Mouse (Mus musculus): ENCODE measurements around the gene Ttll9.

Gene Ttll9

GRCm38 (mm10) chr2:152941776-152942175 is 20.5 kb upstream of the Ttll9 start:
- no peak for DNase-seq (ENCODE audit: low spot score in 2 of 2)

DNA sequence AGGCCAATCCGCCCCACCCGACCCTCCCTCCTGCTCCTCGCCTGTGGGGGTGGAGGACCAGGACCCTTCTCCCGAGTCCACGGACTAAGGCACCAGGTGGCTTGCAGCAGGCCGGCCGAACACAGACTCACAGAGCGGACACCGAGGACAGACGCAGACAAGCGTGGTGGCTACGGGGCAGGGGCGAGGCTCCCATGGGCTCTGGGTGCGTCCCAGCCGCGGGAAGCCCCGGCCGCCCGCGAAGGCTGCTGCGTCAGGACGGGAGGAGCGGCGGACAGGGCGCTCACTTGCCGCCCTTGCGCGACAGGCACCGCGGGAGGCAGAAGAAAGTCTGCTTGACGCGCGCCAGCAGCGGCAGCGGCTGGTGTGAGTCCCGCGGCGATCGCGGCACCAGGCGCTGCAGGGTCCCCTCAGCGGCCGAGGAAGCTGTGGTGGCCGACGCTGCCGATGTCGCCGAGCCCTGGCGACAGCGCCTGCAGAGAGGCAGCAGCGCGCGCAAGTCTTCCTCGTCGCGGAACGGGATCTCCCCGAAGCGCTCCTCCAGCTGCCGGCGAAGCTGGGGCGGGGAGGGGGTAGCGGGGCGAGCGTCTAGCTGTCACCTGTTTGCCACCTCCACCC is 19.3 kb upstream of the Ttll9 start:
- no peak for DNase-seq (ENCODE audit: low spot score in 2 of 2)

DNA sequence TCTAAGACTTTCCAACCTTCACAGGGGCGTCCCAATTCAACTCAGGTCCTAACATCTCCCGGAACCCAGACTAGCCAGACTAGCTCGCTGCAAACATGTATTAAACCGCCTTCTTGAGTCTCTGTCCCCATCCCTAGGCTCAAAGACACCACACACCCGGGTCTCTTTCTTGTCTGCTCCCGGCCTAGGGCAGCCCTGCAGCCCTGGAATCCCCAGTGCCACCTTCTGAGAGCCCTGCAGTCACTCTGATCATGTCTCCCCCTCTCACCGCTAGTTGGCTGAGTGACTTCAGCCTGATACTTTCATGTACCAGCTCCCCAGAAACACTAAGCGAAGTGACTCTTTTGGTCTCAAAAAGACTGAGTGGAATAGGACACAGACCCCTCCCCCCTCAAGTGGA is 18.7 kb upstream of the Ttll9 start:
- no peak for DNase-seq (ENCODE audit: low spot score in 2 of 2)

GRCm38 (mm10) chr2:152944013-152944412 is 18.3 kb upstream of the Ttll9 start:
- no peak for DNase-seq (ENCODE audit: low spot score in 2 of 2)

GRCm38 (mm10) chr2:152947098-152947497 is 15.2 kb upstream of the Ttll9 start:
- DNase-seq (ENCODE audit: low spot score in 2 of 2), result no peak

GRCm38 (mm10) chr2:152948438-152949020 is 13.8 kb upstream of the Ttll9 start:
- DNase-seq (ENCODE audit: low spot score in 2 of 2), result no peak

GRCm38 (mm10) chr2:152950358-152951064 is 11.8 kb upstream of the Ttll9 start:
- DNase-seq (ENCODE audit: low spot score in 2 of 2), result no peak

GRCm38 (mm10) chr2:152951065-152951849 is 11.0 kb upstream of the Ttll9 start, which contains the start of gene Dusp15:
TSS of gene Dusp15 (minus strand) at chr2:152951698.
- no peak for DNase-seq (ENCODE audit: low spot score in 2 of 2)

- no peak for DNase-seq (ENCODE audit: low spot score in 2 of 2)
These were observed 10.2 kb upstream of the Ttll9 start for GRCm38 (mm10) chr2:152951850-152952720.

DNA sequence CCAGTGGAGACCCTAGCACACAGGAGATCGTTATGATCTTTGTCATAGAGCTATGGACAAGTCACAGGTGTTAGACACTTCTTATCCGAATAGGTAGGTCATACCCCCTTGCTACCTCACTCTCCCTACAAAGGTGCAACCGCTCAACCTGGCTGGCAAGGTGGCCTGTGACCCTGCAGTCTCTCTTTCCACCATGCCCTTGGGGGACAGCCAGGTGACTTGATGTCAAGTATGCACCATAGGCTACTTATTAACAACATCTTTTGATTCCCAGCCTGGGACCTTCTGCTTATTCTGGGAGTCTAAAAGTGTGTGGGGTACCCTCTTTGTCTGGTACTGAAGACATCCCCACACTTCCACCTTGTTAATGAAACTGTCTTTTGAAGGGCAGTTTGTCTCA is 4.2 kb upstream of the Ttll9 start:
- DNase-seq (ENCODE audit: low spot score in 2 of 2), result no peak

DNA sequence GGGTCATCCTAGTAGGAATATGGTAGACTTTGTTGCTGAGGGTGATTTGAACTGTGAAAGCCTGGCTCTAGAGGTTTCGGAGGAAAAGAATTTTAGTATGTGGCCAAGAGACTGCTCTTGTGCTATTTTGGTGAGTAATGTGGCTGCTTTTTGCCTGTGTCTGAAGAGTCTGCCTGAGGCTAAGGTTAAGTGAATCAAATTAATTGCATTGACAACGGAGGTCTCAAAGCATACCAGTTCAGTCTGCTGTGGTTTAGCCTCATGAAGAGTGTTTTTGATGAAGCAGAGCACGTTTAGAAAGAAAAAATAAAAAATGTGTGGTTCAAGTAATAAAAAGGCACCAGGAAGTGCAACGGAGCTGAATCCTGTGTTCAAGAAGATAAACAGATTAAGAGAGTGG is 3.3 kb downstream of the Ttll9 start:
- no peak for DNase-seq (ENCODE audit: low spot score in 2 of 2)

DNA sequence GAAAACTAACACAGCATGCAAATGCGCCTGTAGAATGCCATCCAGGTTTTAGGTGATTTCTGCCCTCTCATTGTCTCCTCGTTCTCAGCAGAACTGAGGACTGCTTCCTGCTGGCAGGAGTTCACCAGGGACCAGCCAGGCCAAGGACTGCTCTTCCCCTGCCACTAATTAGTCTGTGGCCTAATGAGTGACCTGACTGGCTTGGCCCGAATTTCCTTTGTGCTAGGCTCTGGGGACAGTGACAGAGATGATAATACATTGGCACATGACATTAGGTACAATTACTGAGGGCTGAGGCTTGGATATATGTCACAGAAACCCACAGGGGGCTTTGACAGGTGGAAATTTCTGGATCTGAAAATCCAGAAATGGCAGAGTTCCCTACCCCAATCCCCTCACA is 14.7 kb downstream of the Ttll9 start:
- DNase-seq (ENCODE audit: low spot score in 2 of 2), result no peak

- no peak for DNase-seq (ENCODE audit: low spot score in 2 of 2)
These were observed 23.3 kb downstream of the Ttll9 start for GRCm38 (mm10) chr2:152985582-152985981.

DNA sequence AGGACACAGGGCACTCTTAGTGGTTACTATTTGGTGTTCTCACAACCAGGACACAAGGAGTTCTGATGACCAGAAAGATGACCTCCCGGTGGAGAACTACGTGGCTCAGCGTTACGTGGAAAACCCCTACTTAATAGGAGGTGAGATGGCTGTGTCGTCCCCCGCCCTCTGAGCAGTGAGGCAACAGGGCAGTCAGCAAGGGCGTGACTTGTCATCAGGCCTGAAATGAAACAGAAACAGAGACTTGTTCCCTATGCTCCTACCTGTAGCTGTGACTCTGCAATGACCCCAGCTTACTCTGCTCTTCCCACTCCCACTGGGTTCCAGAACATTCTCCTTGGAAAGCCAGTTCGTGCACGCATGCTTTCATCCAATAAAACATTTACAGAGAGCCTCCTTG is 29.2 kb downstream of the Ttll9 start:
- DNase-seq (ENCODE audit: low spot score in 2 of 2), result no peak

GRCm38 (mm10) chr2:152997046-152997445 is 34.8 kb downstream of the Ttll9 start:
- DNase-seq (ENCODE audit: low spot score in 2 of 2), result no peak

DNA sequence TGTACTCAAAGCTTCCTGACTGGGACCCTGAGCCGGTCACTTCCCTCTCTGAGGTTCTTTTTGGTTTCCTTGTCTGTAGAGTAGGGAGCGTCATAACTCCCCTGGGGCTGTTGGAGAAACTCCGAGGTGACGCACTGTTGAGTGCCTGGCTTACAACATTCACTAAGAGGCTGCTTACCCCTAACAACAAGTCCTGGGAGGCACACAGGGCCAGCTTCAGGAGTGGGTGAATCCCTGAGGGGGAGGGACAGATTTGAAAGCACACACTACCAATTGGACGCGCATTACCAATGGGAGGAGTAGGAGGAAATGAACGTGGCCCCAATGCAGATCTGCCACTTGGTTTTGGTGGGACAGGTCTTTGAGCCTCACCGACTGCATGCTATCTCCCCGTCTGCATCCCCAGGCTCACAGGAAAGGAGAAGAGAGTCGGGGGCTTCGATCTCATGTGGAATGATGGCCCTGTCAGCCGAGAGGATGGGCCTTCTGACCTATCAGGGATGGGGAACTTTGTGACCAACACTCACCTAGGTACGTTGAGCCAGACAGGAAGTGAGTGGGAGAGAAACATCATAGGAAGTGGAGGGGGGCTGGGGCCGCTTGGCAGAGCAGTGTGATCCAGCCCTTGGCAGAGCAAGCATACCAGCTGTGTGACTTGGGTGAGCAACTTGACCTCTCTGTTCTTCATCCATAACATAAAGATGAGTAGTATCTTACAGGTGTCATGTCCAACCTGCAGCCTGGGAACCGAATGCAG is 40.4 kb downstream of the Ttll9 start:
- no peak for DNase-seq (ENCODE audit: low spot score in 2 of 2)

DNA sequence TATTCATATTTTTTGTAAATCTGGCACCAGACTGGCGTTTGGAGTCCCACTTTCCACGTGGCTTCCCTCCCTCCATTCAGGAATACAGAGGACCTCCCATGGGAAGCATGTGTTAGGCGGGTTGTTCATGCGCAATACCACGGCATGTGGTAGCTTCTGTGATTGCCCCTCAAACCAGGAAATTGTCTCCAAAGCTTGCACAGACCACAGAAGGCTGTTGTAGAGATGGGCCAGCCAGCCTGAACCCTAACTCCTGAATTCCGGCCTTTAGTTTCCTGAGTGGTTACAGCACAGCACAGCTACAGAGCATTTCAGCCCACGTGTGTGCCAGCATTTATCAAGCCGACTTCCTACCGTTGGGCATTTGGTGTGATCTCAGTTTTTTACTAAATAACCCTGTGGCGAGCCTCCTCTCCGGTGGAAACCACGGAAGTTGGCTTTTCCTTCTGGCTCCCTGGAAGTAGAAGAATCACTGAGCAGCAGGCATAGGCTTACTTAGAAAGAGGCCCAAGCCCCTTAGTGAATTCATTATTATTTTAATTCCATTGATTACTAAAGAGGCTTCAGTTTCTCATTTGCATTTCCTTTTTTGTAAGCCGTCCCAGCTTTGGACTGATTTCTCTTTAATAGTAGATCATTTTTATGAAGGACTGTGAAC is 41.5 kb downstream of the Ttll9 start:
- DNase-seq (ENCODE audit: low spot score in 2 of 2), result no peak

- no peak for DNase-seq (ENCODE audit: low spot score in 2 of 2)
These were observed 43.7 kb downstream of the Ttll9 start for GRCm38 (mm10) chr2:153005981-153006380.

GRCm38 (mm10) chr2:153009192-153009973 is 47.1 kb downstream of the Ttll9 start:
- DNase-seq (ENCODE audit: low spot score in 2 of 2), result no peak

Data from urinary bladder, postnatal 4 days (tissue).